Mouse (Mus musculus) layer of hippocampus, adult 2 months (tissue): ENCODE measurements around the gene Ccdc87. TPM values are rescaled to one million over a fixed set of nuclear protein-coding genes. Genes with fewer than 3 reads are reported as not detected.

Experiments used
- DNase-seq, 2 experiments: peaks; one replicate each; pipeline ENCODE4 v3.0.0; 2022; ENCODE audit warnings: low spot score in 2 of 2
- H3K27ac ChIP-seq: fragments of 200-600 bp; 2 replicates; pipeline ENCODE4 v1.8.1; 2022
- H3K4me3 ChIP-seq: fragments of 200-600 bp; 2 replicates; pipeline ENCODE4 v1.8.1; 2022; ENCODE audit warnings: mild to moderate bottlenecking
- CTCF ChIP-seq: fragments of 200-600 bp; conservative IDR thresholded peaks from 2 replicates; pipeline ENCODE4 v1.8.1; 2022; ENCODE audit warnings: antibody characterized with exemption, mild to moderate bottlenecking, moderate library complexity
- total RNA-seq, 2 experiments: library from RNA; stranded (reverse); gene quantifications; 2 replicates each; pipeline ENCODE4 v1.2.3; 2021

Gene Ccdc87
- total RNA-seq, 2 experiments from 2014 or later = 1.7 to 2.2 TPM

DNA sequence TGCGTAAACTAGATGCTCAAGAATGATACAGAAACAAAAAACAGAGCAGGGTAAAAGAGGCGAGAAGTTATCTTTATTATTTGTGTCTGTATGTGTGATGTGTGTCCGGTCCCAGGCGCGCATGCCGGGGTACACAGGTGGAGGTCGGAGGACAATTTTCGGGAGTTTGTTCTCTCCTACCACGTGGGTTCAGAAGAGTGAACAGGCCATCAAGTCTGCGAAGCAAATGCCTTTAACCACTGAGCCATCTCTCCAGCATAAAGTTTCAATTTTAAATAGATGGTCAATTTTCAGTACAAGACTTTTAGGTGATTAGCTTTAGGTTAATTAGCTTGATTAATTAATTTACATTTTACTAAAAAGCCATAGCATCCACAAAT, 40.1 kb downstream of the Ccdc87 start:
- peak overlapping the region; percentile 85 for H3K4me3 ChIP-seq
- DNase-seq = no peak
- no peak for TF ChIP-seq CTCF
- peak overlapping the region; percentile 92; the same call in 1 of the 2 replicates for H3K27ac ChIP-seq

DNA sequence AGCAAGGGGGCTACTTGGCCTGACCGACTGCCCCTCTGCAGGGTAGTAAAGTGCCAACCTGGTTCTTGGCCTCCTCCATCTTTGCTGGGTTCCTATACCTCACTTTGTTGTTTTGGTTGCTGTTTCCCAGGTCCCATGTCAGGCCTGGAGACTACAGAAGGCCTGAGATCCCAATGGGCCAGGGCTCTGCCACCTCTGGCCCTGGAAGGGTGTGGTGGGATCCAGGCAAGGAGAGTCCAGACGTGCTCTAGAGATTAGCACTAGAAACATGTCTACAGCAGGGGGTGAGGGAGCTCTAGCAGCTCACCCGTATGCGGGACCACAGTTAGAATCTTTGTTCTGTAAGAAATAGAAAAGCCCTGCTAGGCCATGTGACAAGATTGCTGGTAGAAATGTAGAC, 44.8 kb downstream of the Ccdc87 start:
- DNase-seq = no peak
- TF ChIP-seq CTCF = no peak
- H3K4me3 ChIP-seq = no peak overlapping the region
- H3K27ac ChIP-seq = no peak overlapping the region

DNA sequence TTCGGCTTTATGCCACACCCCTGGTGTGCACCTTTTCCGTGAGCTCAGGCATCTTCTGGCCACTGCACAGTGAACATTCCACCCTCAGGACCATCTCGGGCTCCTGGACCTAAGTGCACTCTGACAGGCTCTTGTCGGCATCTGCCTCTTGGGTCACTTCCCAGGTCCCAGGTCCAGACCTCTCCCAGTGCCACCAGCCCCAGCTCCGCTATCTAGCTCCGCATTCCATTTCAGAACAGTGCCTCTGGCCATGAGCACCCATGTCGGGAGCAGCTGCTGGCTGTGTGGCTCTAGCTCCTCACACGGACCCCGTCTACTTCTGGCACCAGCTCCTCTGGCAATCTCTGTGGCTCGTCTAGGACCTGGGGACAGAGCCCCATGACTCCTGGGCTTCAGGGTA, 50.6 kb downstream of the Ccdc87 start:
- no peak for DNase-seq
- no peak overlapping the region for H3K27ac ChIP-seq
- no peak overlapping the region for H3K4me3 ChIP-seq
- TF ChIP-seq CTCF = no peak

DNA sequence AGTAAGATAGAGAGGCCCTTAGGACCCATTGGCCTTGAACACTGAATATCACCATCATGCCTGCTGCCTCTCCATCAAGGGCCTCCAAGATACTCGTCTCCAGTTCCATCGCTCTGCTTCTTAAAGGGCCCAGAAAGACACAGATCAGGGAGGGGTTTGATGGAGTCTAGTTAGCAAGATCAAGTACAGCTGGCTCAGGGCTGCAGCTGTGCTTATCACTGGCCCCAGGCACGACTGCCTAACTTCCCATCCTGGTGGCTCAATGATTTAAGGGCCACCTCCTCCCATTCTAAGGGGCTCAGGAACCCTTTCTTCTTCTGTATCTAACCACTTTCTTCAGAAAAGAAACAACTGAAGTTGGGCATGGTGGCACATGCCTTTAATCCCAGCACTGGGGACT, 52.6 kb downstream of the Ccdc87 start:
- Histone ChIP-seq H3K27ac (no peak overlapping the region), H3K4me3 (no peak overlapping the region)
- DNase-seq = no peak
- no peak for TF ChIP-seq CTCF

Other genes with a start within 250 kb of the Ccdc87 start
- gene Lrfn4, start 223.7 kb upstream of the Ccdc87 start, total RNA-seq = 10 to 100 TPM; 32.8 to 34.6 TPM
- 10 to 100 TPM; 19.1 to 22.8 TPM for gene Rce1, start 213.7 kb upstream of the Ccdc87 start, total RNA-seq
- 1 to 10 TPM; 1.2 to 2.5 TPM for gene Gm960, start 140.7 kb upstream of the Ccdc87 start, total RNA-seq
- gene Sptbn2, start 128.2 kb upstream of the Ccdc87 start, total RNA-seq = 100 to 1,000 TPM; 588 to 591 TPM
- gene Rbm4b, start 82.9 kb upstream of the Ccdc87 start, total RNA-seq = 10 to 100 TPM; 16.8 to 17.9 TPM
- gene Rbm4, start 45.5 kb upstream of the Ccdc87 start, total RNA-seq = 10 to 100 TPM; 76.1 to 95.4 TPM
- 10 to 100 TPM; 26.6 to 27.2 TPM for gene Gm21992, start 27.8 kb upstream of the Ccdc87 start, total RNA-seq
- gene Rbm14, start 27.7 kb upstream of the Ccdc87 start, total RNA-seq = 10 to 100 TPM; 59.5 to 65.9 TPM
- gene Ccs, start within 50 bp of the Ccdc87 start, total RNA-seq = 10 to 100 TPM; 33.9 to 38.8 TPM
- gene Ctsf, start 15.8 kb downstream of the Ccdc87 start, total RNA-seq = 100 to 1,000 TPM; 108 to 114 TPM
- gene Actn3, start 38.5 kb downstream of the Ccdc87 start, total RNA-seq = 1 to 10 TPM in 1 of 2 experiments, under 1 TPM in 1; 0.82 to 1.5 TPM
- 10 to 100 TPM; 26.3 to 27.3 TPM for gene Zdhhc24, start 39.3 kb downstream of the Ccdc87 start, total RNA-seq
- 10 to 100 TPM; 35.9 to 46.3 TPM for gene Bbs1, start 67.3 kb downstream of the Ccdc87 start, total RNA-seq
- gene Dpp3, start 88.9 kb downstream of the Ccdc87 start, total RNA-seq = 10 to 100 TPM; 36.6 to 44.2 TPM
- 10 to 100 TPM; 21.4 to 21.9 TPM for gene Peli3, start 103.8 kb downstream of the Ccdc87 start, total RNA-seq
- gene Mrpl11, start 122.8 kb downstream of the Ccdc87 start, total RNA-seq = 10 to 100 TPM; 58.8 to 62.8 TPM
- 10 to 100 TPM in 1 of 2 experiments, 1 to 10 TPM in 1; 6.4 to 11.2 TPM for gene Npas4, start 150.9 kb downstream of the Ccdc87 start, total RNA-seq
- gene Slc29a2, start 184.5 kb downstream of the Ccdc87 start, total RNA-seq = 10 to 100 TPM; 16.2 to 16.7 TPM
- gene B4gat1, start 199.5 kb downstream of the Ccdc87 start, total RNA-seq = 100 to 1,000 TPM; 112 to 130 TPM
- 1 to 10 TPM; 4.1 to 7.6 TPM for gene AC124502.3, start 199.5 kb downstream of the Ccdc87 start, total RNA-seq
- 10 to 100 TPM; 21.4 to 25.3 TPM for gene Brms1, start 202.0 kb downstream of the Ccdc87 start, total RNA-seq
- gene Rin1, start 211.1 kb downstream of the Ccdc87 start, total RNA-seq = 100 to 1,000 TPM; 117 to 119 TPM
- 1 to 10 TPM; 3.2 to 3.9 TPM for gene Cd248, start 228.7 kb downstream of the Ccdc87 start, total RNA-seq
- 100 to 1,000 TPM; 112 to 114 TPM for gene Tmem151a, start 246.2 kb downstream of the Ccdc87 start, total RNA-seq
- gene Yif1a, start 249.2 kb downstream of the Ccdc87 start, total RNA-seq = 10 to 100 TPM; 23.3 to 23.5 TPM